Mouse (Mus musculus) forebrain, embryonic 11.5 days (tissue): ENCODE measurements around the gene Ret. TPM values are rescaled to one million over a fixed set of nuclear protein-coding genes. Genes with fewer than 3 reads are reported as not detected.

Experiments
- ATAC-seq: fragments of 200-750 bp; cut with Nextera tagmentation; replicated peaks from 2 replicates; pipeline ENCODE4 v1.8.0; 2017; ENCODE audit warnings: moderate TSS enrichment; ENCODE audit not compliant: low FRiP score
- DNase-seq: peaks from one replicate; pipeline ENCODE4 v3.0.0-alpha.2; 2017; ENCODE audit warnings: low spot score
- H3K27ac ChIP-seq: fragments of 300-500 bp; sonication (generic); 2 replicates; pipeline ENCODE4 v1.5.1; 2014; ENCODE audit warnings: low read depth, low read length
- H3K27me3 ChIP-seq: fragments of 300-500 bp; sonication (generic); 2 replicates; pipeline ENCODE4 v1.6.1; 2014; ENCODE audit warnings: mild to moderate bottlenecking, low read length, mixed read lengths; ENCODE audit not compliant: control insufficient read depth, insufficient read depth
- H3K36me3 ChIP-seq: fragments of 300-500 bp; sonication (generic); 2 replicates; pipeline ENCODE4 v1.6.1; 2014; ENCODE audit warnings: mild to moderate bottlenecking, low read length, moderate library complexity, mixed read lengths; ENCODE audit not compliant: control insufficient read depth, insufficient read depth
- H3K4me1 ChIP-seq: fragments of 300-500 bp; sonication (generic); replicated peaks from 2 replicates; pipeline ENCODE4 v1.6.1; 2014; ENCODE audit warnings: low read length, mixed read lengths; ENCODE audit not compliant: control insufficient read depth, insufficient read depth
- H3K4me2 ChIP-seq: fragments of 300-500 bp; sonication (generic); 2 replicates; pipeline ENCODE4 v1.6.1; 2014; ENCODE audit warnings: low read depth, mild to moderate bottlenecking, low read length, moderate library complexity, mixed read lengths; ENCODE audit not compliant: severe bottlenecking
- H3K4me3 ChIP-seq: fragments of 300-500 bp; sonication (generic); 2 replicates; pipeline ENCODE4 v1.5.1; 2014; ENCODE audit warnings: low read depth, low read length
- H3K9ac ChIP-seq: fragments of 300-500 bp; sonication (generic); 2 replicates; pipeline ENCODE4 v1.6.1; 2014; ENCODE audit warnings: low read length
- H3K9me3 ChIP-seq: fragments of 300-500 bp; sonication (generic); 2 replicates; pipeline ENCODE4 v1.6.1; 2016; ENCODE audit warnings: low read length, mixed read lengths; ENCODE audit not compliant: control insufficient read depth
- whole genome bisulfite sequencing: fragments of 180-500 bp; shearing (Covaris S2); extraction: QIAGEN DNeasy Blood & Tissue Kit; methylation state at CpG from one replicate; pipeline ENCODE4 v1.1.7; 2014; 5-methylcytosine and 5-hydroxymethylcytosine counted together
- polyA plus RNA-seq: library from polyadenylated mRNA; unstranded; fragments of >200 nt; fragmentation: Nextera tagmentation; extraction: Ambion mirVana; gene quantifications from 2 replicates; pipeline ENCODE4 v1.2.1, GENCODE M21; 2014

Gene Ret
- polyA plus RNA-seq, 1 experiment from 2014 or later, result 0.39 TPM

DNA sequence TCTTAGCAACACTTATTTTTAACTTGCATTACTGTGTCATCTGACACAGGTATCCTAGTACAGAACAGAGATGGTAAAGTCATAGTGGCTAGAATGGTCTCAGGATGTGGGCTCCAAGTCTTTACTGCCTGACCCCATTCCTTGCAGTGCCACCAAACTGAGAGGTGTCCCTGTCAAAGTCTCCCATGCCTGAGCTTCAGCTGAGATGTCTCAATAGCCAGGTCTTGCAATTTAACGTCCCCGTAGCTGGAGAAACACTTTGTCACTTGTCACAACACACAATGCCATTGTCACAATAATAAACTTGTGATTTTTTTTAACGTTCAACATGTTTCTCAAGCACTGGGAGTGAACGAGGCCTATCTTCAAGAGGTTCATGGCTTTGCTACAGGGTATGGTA lies 47.4 kb downstream of the Ret start:
- no peak for DNase-seq
- Histone ChIP-seq H3K36me3 (no peaks in the 10 kb centered on the region), H3K9ac (no peak overlapping the region), H3K27ac (no peak overlapping the region), H3K4me1 (no peaks in the 10 kb centered on the region), H3K4me2 (no peak overlapping the region), H3K27me3 (no peaks in the 10 kb centered on the region), H3K4me3 (no peak overlapping the region), H3K9me3 (no peaks in the 10 kb centered on the region)
- no peak for ATAC-seq
- WGBS, result 83% methylated on average over 4 of the region's 4 CpGs

DNA sequence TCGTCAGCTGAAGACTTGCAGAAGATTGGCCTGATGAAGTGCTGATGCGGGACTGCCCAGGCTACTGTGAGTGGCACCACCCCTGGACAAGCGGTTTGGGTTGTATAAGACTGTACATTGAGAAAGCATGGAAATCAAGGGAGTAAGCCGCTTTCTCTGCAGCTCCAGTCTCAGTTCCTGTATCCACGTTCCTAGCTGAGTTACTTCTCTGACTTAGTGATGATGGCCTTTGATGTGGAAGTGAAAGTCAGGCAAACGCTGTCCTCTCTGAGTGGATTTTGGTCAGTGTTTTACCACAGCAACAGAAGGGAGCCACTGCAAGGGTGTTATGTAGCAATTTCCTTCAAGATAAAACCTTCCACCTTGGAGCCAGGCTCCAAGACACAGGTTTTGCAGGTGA lies 56.6 kb downstream of the Ret start:
- WGBS, result 86% methylated on average over 6 of the region's 6 CpGs
- no peak overlapping the region for H3K4me2 ChIP-seq
- H3K9ac ChIP-seq, result no peak overlapping the region
- no peaks in the 10 kb centered on the region for H3K27me3 ChIP-seq
- no peak overlapping the region for H3K4me3 ChIP-seq
- DNase-seq (no peak), ATAC-seq (no peak)
- no peaks in the 10 kb centered on the region for H3K4me1 ChIP-seq
- no peaks in the 10 kb centered on the region; the same call in 1 of the 2 replicates for H3K9me3 ChIP-seq
- H3K36me3 ChIP-seq, result no peaks in the 10 kb centered on the region
- no peak overlapping the region for H3K27ac ChIP-seq

DNA sequence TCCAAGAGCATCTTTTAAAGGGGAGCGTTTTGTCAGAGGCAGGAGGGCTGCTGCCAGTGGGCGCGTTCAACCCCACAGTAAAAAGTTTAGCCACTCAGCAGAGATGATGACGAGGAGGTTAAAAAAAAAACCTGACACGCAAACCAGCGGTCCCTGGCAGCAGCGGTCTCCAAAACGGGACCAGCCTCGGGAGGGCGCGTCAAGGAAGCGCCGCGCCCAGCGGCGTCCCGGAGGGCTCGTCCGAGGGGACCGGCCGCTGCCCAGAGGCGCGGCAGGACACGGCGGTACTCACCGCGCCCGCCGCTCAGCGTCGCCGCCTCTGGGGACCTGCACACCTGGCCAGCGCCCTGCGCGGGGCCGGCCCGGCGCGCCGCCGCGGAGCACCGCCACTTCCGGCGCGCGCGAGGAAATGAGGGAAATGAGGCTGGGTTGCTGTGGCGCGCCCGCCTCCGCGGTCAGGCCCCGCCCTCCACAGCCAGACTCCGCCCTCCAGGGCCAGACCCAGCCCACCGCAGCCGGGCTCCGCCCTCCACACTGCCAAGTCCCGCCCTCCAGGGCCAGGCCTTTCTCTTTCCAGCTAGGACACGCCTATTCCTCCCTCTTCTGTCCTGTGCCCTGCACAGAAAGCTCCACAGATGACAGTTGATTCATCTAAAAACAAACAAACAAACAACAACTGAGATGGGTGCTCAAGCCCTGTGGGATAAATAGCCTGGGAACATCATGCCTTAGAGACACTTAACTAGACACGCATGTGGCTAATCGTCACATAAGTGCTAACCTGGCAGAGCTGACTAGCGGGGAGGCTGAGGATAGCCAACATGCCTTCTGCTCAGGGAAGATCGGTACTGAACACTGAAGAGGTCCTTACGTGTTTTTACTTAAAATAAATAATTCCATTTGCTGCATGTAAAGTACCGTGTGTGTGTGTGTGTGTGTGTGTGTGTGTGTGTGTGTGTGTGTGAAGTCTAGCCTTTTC lies 58.5 kb downstream of the Ret start, which contains the start of gene Csgalnact2:
Gene Csgalnact2, minus strand, starts transcription at position 410 of the 979 bp plus-strand sequence.
- H3K9ac ChIP-seq, result peak within 1 kb of the TSS; percentile 77
- no peaks in the 10 kb centered on the region for H3K27me3 ChIP-seq
- no peaks in the 10 kb centered on the region for H3K36me3 ChIP-seq
- no peaks in the 10 kb centered on the region for H3K4me1 ChIP-seq
- H3K4me3 ChIP-seq, result peak within 1 kb of the TSS; percentile 73
- ATAC-seq (peak; percentile 99), DNase-seq (peak; percentile 97)
- 7% methylated on average over 63 of the region's 66 CpGs for whole genome bisulfite sequencing
- H3K9me3 ChIP-seq, result no peaks in the 10 kb centered on the region
- no peak within 1 kb of the TSS for H3K27ac ChIP-seq
- peak within 1 kb of the TSS; percentile 82 for H3K4me2 ChIP-seq

DNA sequence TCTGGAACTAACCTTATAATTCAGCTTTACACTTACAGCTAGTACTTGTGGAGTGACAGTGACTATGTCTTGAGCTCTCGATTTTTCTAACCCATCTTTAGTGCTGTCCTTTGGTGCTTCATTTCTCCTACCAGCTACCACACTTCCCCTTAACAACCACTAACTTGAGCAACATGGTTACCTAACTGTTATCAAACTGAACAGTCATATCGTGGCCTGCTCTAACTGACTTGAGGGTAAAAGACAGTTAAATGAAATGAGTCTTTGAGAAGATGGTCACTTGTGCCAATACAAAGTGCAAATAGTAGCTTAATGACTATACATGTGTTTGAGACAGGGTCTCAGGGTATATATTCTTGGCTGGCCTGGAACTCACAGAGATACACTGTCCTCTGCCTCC lies 60.4 kb downstream of the Ret start:
- H3K4me1 ChIP-seq, result no peaks in the 10 kb centered on the region
- H3K9ac ChIP-seq, result no peak overlapping the region
- no peak overlapping the region for H3K4me2 ChIP-seq
- H3K9me3 ChIP-seq, result no peaks in the 10 kb centered on the region
- H3K27ac ChIP-seq, result no peak overlapping the region
- no peaks in the 10 kb centered on the region for H3K36me3 ChIP-seq
- ATAC-seq (no peak), DNase-seq (no peak)
- H3K27me3 ChIP-seq, result no peaks in the 10 kb centered on the region
- no peak overlapping the region for H3K4me3 ChIP-seq
- WGBS, result 74% methylated on average over 2 of the region's 2 CpGs

DNA sequence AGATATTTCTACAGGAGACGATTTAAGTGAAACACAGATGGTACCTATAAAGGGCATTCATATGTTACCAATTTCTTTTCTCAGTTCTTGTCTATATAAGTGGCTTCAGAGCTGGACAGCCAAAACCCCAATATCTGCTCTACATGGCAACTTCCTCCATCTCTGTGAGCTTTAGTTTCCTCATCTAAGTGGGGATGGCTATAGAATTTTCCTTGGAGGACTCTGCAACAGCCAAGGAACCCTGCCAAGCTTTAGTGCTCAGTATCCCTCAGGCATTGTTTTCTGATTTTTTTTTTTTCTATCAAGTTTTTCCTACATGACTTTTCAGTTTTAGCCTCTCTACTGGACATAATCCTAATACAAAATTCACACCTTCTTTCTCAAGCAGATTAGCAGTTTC lies 63.1 kb downstream of the Ret start:
- no peak for ATAC-seq
- Histone ChIP-seq H3K4me3 (no peak overlapping the region), H3K4me1 (no peaks in the 10 kb centered on the region), H3K9me3 (no peaks in the 10 kb centered on the region), H3K9ac (no peak overlapping the region), H3K36me3 (no peaks in the 10 kb centered on the region), H3K4me2 (no peak overlapping the region), H3K27ac (no peak overlapping the region), H3K27me3 (no peaks in the 10 kb centered on the region)
- no peak for DNase-seq
- WGBS, result 81% methylated on average over 1 of the region's 1 CpGs

DNA sequence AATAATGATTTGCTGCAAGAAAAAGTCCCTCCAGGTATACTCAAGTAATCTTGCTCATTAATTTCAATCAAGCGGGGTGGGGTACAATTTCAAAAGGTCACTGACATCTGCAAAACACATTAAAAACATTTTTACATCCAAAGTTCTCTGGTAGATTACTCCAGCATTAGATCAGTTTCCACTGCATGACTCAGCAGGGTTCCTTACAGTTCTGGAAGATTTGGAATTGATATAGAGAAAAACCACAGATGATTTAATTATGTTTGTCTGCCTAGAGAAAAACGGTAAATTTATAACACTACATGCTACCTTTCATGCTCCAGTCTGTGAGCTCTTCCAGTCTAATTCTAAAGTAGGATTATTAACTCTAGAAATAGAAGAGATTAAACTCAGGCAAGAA lies 67.5 kb downstream of the Ret start:
- 72% methylated on average over 2 of the region's 2 CpGs for WGBS
- no peaks in the 10 kb centered on the region for H3K9me3 ChIP-seq

DNA sequence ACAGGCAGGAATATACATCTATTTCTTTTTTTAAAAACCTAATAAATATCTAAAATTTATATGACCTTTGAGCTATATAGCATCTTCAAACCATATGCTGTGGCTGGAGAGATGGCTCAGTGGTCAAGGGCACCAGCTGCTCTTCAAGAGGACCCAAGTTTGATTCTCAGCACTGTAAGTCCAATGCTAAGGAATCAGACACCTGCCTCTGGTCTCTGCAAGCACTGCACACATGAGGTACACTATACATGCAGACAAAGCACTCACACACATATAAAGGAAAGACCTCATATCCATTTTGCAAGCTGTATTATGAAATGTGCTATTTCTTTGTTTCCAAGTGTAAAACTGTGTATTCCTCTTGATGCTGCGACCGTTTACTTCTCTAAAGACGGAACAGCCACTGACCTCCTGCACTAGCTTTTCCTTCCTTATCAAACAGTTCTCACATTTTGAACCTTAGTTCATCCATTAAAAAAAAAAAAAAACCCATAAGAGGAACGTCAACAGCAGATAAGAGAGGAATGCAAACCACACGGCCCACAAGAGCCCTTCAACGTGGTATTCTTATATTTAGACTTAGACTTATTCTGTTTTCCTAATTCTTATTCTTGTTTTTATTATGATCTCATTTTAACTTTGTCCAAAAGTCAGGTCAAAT lies 69.6 kb downstream of the Ret start:
- no peak overlapping the region for H3K27ac ChIP-seq
- no peaks in the 10 kb centered on the region for H3K36me3 ChIP-seq
- H3K27me3 ChIP-seq, result no peaks in the 10 kb centered on the region
- no peak overlapping the region for H3K9ac ChIP-seq
- no peaks in the 10 kb centered on the region for H3K9me3 ChIP-seq
- no peaks in the 10 kb centered on the region for H3K4me1 ChIP-seq
- no peak for ATAC-seq
- no peak overlapping the region for H3K4me2 ChIP-seq
- 92% methylated on average over 6 of the region's 6 CpGs for WGBS
- no peak for DNase-seq
- H3K4me3 ChIP-seq, result no peak overlapping the region

More for the DNA sequence above, 67.5 kb downstream of the Ret start:
- DNase-seq (no peak), ATAC-seq (no peak)
- Histone ChIP-seq H3K4me2 (no peak overlapping the region), H3K27me3 (no peaks in the 10 kb centered on the region), H3K27ac (no peak overlapping the region), H3K4me1 (no peaks in the 10 kb centered on the region), H3K36me3 (no peaks in the 10 kb centered on the region), H3K4me3 (no peak overlapping the region), H3K9ac (no peak overlapping the region)

DNA sequence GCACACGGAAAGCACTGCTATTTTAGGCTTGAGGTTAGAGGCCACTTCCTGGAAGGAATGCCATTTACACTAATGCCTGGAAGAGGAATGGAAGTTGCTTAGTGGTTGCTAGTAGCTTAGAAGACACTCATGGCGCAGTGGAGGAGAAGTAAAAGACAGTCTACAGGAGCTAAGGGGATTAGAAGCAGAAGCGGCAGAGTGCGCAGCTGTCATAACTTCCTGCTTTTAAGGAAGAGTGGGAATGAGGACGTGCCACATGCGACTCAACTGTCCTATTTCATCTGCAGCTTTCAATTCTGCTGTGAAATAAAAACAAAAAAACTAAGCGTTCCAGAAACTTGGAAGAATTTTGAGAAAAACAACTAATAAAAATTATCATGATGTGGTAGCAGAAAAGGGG lies 70.3 kb downstream of the Ret start:
- Histone ChIP-seq H3K4me3 (no peak overlapping the region), H3K27ac (no peak overlapping the region), H3K27me3 (no peaks in the 10 kb centered on the region), H3K9ac (no peak overlapping the region), H3K9me3 (no peaks in the 10 kb centered on the region), H3K4me1 (no peaks in the 10 kb centered on the region), H3K4me2 (no peak overlapping the region), H3K36me3 (no peaks in the 10 kb centered on the region)
- WGBS, result 93% methylated on average over 7 of the region's 7 CpGs
- no peak for DNase-seq
- ATAC-seq, result no peak
